Mouse (Mus musculus): Measurements from ENCODE around the gene Arhgef6. TPM values are rescaled to one million over a fixed set of nuclear protein-coding genes. Genes with fewer than 3 reads are reported as not detected.

Arhgef6 gene
- polyA plus RNA-seq, 1 experiment from 2014 or later: 4.3 TPM

DNA sequence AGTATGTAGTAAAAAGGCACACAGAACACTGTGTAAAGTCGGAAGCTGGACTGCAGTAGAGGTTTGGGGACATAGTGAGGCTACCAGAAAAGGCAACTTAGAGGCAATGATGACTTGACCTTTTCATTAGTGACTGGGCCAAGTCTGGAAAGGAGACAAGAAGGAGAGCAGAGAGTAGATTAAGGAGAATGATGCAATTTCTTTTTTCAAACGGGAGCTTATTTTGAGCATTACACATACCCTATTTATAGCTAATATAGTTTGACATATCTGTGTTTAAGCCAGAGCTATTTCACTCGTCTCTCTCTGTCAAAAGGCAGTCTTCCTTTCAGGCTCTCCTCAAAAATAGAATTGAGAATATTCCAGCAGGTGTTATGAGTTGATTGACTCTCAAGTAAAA lies 50.1 kb downstream of the Arhgef6 start:
- H3K36me3 ChIP-seq: no peaks in the 10 kb centered on the region
- H3K4me3 ChIP-seq (replicated peaks): no peak overlapping the region
- H3K9ac ChIP-seq: no peak overlapping the region
- H3K27ac ChIP-seq: no peak overlapping the region
- no peak overlapping the region for H3K4me2 ChIP-seq
- no peaks in the 10 kb centered on the region for H3K27me3 ChIP-seq (replicated peaks)
- 64% methylated on average over 3 of the region's 3 CpGs for WGBS
- no peaks in the 10 kb centered on the region for H3K9me3 ChIP-seq
- no peaks in the 10 kb centered on the region for H3K4me1 ChIP-seq
- ATAC-seq (ENCODE audit: insufficient read depth, low FRiP score, low read depth): no peak

DNA sequence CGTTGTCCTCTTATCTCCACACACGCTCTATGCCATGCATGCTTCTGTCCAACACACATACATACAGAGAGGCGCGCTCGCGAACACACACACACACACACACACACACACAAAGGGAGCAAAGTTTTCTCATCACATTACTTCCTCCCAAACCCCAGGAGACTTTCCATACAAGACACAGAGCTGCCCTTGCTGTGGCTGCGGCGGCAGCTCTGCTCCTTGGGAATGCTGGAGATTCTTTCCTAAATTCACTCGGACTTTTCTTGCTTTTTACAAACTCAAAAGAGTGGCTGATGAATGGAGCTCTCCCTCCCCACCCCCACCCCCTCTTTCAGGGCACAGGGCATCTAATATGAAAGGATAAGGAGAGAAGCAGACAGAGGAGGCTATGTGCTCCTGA lies 52.2 kb downstream of the Arhgef6 start:
- H3K4me2 ChIP-seq: no peak overlapping the region
- no peaks in the 10 kb centered on the region for H3K27me3 ChIP-seq (replicated peaks)
- H3K9me3 ChIP-seq: no peaks in the 10 kb centered on the region
- no peak for ATAC-seq (ENCODE audit: insufficient read depth, low FRiP score, low read depth)
- no peaks in the 10 kb centered on the region for H3K36me3 ChIP-seq
- 67% methylated on average over 9 of the region's 9 CpGs for WGBS
- H3K9ac ChIP-seq: no peak overlapping the region
- H3K4me3 ChIP-seq (replicated peaks): no peak overlapping the region
- H3K4me1 ChIP-seq: no peaks in the 10 kb centered on the region
- H3K27ac ChIP-seq: no peak overlapping the region

DNA sequence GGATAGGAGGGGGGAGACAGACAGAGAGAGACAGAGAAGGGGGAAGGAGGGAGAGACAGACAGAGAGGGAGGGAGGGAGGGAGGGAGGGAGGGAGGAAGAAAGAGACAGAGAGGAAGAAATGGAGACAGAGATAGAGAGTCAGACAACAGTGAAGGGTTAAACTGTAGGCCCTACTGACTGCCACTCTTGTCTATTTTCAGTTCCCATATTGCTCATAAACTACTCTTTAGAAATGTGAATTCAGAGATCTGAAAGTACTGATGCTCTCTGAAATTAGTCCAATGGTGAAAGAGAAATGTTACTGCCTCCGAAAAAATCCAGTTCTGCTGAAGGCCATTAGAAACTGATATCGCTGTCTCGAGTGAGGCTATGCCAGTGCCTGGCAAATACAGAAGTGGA lies 56.3 kb downstream of the Arhgef6 start:
- Histone ChIP-seq H3K9me3 (no peaks in the 10 kb centered on the region), H3K9ac (no peak overlapping the region), H3K27ac (no peak overlapping the region), H3K4me2 (no peak overlapping the region), H3K36me3 (no peaks in the 10 kb centered on the region), H3K4me1 (no peaks in the 10 kb centered on the region), H3K4me3 (replicated peaks) (no peak overlapping the region), H3K27me3 (replicated peaks) (no peaks in the 10 kb centered on the region)
- no peak for ATAC-seq (ENCODE audit: insufficient read depth, low FRiP score, low read depth)
- 91% methylated on average over 3 of the region's 3 CpGs for WGBS

DNA sequence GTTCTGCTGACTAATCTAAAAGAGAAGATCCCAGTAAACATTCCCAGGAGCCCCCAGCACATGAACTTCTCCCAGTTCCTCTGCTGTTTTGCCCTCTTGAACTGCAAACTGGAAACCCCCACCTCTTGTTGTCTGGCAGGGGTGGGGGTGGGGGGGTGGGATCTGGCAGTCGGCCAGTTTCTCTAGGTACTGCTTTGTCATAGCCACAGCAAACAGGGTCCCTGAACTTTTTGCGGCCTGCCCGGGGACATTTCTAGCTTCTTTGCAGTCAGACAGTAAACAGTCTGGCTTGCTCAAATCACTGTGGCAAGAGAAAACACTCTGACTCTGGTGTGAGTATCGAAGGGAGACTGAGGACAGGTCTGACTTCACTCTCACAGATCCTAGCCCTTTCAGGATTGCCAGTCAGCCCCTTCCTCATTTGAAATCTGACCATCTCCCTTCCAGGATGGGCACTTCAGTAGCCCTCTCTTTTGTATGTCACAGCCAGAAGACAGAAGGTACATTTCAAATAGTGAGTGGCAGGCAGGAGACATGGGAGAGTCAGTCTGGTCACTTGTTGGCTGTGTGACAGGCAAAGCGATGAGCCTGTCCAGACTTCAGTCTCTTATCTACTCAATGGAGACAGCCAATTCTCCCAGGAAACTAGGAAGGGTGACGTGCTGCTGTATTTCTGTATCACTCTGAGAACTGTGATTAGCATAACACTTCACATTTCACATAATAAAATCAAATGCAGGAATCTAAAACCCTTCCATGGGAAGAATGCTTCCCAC lies 60.8 kb downstream of the Arhgef6 start:
- Histone ChIP-seq H3K4me2 (no peak overlapping the region), H3K9me3 (no peaks in the 10 kb centered on the region), H3K9ac (no peak overlapping the region), H3K4me1 (no peaks in the 10 kb centered on the region), H3K4me3 (replicated peaks) (no peak overlapping the region), H3K36me3 (no peaks in the 10 kb centered on the region), H3K27ac (no peak overlapping the region), H3K27me3 (replicated peaks) (no peaks in the 10 kb centered on the region)
- 34% methylated on average over 6 of the region's 6 CpGs for WGBS
- ATAC-seq (ENCODE audit: insufficient read depth, low FRiP score, low read depth): no peak

DNA sequence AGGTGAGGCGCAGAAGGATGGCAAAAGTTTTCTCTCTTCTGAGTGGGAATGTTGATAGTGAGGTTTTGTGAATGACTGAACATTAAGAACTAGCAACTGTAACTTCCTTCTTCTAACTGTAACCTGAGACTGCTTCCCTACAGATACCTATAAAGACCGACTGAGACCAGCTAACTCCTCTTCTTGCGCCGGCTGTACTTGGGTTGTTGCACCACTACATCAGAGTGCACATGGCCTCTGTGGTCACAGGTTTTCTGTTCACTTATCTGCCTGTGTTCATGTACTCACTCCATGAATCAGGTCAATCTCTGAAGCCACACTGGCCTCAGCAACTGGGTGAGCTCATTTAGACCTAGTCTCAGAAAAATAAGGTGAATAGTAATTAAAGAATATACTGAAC lies 75.0 kb downstream of the Arhgef6 start:
- H3K27me3 ChIP-seq (replicated peaks): no peaks in the 10 kb centered on the region
- no peak for ATAC-seq (ENCODE audit: insufficient read depth, low FRiP score, low read depth)

DNA sequence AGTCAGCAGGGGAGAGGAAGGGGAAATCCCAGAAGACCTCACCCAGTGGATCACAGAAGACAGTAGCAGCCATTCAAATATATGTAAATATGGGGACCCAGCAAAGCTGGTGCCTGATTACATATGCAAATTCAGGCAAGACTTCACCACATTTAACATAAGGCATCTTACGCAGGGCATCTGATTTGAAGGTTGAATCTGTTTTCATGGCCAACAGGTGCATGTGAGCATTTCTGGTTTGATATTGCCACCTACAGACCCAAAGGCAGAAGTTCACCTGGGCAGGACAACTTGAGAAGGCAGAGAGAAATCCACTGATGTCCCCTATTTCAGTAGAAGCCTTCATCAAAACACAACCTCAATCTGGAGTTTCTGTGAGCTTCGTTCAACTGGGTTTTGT lies 77.8 kb downstream of the Arhgef6 start:
- Histone ChIP-seq H3K4me1 (no peaks in the 10 kb centered on the region), H3K27ac (no peak overlapping the region), H3K4me3 (replicated peaks) (no peak overlapping the region), H3K9me3 (no peaks in the 10 kb centered on the region), H3K27me3 (replicated peaks) (no peaks in the 10 kb centered on the region), H3K4me2 (no peak overlapping the region), H3K9ac (no peak overlapping the region), H3K36me3 (no peaks in the 10 kb centered on the region)
- WGBS: 60% methylated on average over 2 of the region's 2 CpGs
- ATAC-seq (ENCODE audit: insufficient read depth, low FRiP score, low read depth): no peak

More for the DNA sequence above, 75.0 kb downstream of the Arhgef6 start:
- no peak overlapping the region for H3K4me3 ChIP-seq (replicated peaks)
- no peak overlapping the region for H3K9ac ChIP-seq
- H3K4me1 ChIP-seq: no peaks in the 10 kb centered on the region
- no peaks in the 10 kb centered on the region for H3K36me3 ChIP-seq
- 69% methylated on average over 4 of the region's 4 CpGs for WGBS
- H3K4me2 ChIP-seq: no peak overlapping the region
- no peak overlapping the region for H3K27ac ChIP-seq
- no peaks in the 10 kb centered on the region for H3K9me3 ChIP-seq

DNA sequence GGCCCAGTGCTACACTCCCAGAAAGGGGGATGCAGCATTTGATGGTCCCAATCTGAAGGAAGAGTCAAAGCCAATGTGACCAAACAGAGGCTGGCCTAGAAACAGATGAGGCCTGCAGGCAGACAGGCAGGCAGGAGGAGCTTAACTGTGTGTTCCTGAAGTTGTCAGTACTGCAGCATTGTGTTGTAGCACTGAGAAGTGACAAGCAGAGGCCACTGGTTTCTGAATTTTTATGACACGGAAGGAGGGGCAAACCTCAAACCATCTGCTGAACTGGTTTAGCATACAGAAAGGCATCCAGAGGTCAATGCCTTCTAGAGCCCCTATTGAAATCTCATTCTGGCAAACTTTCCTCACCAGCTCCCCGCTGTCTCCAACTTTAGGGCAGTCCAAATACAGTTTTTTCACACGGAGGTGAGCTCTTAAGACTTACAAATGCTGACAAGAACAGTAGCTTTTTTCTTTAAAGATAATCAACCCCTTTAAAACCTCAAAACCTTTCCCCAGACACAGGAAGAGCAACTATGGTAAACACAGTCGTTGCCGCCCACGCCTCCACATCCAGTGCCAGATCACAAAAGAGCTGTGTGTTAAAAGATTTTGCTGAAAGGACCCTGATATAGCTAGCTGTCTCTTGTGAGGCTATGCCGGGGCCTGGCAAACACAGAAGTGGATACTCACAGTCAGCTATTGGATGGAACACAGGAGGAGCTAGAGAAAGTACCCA lies 85.0 kb downstream of the Arhgef6 start:
- H3K9ac ChIP-seq: no peak overlapping the region
- no peaks in the 10 kb centered on the region for H3K36me3 ChIP-seq
- no peak overlapping the region for H3K4me3 ChIP-seq (replicated peaks)
- H3K27ac ChIP-seq: no peak overlapping the region
- H3K9me3 ChIP-seq: no peaks in the 10 kb centered on the region
- WGBS: 63% methylated on average over 7 of the region's 7 CpGs
- no peak for ATAC-seq (ENCODE audit: insufficient read depth, low FRiP score, low read depth)
- H3K4me1 ChIP-seq: no peaks in the 10 kb centered on the region
- H3K4me2 ChIP-seq: no peak overlapping the region
- H3K27me3 ChIP-seq (replicated peaks): no peaks in the 10 kb centered on the region

DNA sequence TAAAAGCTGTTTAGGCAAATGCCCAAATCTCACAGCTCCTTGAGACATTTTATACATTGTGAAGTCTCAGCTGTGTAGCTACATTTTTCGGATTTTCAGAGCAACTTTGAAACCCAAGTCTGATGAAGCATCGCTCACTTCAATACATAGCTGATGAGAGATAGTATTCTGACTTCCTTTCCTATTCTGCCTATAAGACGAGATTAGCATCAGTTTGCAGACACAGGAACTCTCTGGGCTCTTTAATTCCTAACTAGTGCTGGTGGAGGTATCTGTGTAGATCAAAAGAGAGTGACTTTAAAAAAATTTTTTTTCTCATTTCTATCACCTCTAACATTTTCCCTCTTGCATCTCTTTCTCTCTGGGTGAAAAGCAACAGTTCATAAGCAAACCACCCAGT lies 100.0 kb downstream of the Arhgef6 start:
- no peaks in the 10 kb centered on the region for H3K36me3 ChIP-seq
- no peak for ATAC-seq (ENCODE audit: insufficient read depth, low FRiP score, low read depth)
- no peaks in the 10 kb centered on the region for H3K9me3 ChIP-seq
- 64% methylated on average over 3 of the region's 3 CpGs for WGBS
- no peaks in the 10 kb centered on the region for H3K4me1 ChIP-seq
- no peaks in the 10 kb centered on the region for H3K27me3 ChIP-seq (replicated peaks)
- no peak overlapping the region for H3K27ac ChIP-seq
- no peak overlapping the region for H3K4me2 ChIP-seq
- H3K4me3 ChIP-seq (replicated peaks): no peak overlapping the region
- no peak overlapping the region for H3K9ac ChIP-seq

DNA sequence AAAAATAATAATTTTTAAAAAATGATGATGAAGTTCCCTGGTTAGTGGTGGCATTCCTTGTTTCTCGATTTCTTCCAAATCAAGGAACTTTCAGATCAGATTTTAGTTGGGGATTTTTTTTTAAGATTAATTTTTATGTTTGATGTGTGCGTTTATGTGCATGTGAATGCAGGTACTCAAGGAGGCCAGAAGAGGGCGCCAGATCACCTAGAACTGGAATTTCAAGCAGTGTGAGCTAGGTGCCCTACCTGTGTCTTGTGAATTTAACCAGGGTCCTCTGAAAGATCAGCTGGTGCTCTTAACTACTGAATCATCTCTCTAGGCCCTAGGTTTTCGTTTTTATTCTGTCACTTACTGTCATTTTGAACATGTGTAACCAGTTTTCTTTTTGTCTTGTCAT lies 102.5 kb downstream of the Arhgef6 start:
- H3K4me3 ChIP-seq (replicated peaks): no peak overlapping the region
- H3K4me1 ChIP-seq: no peaks in the 10 kb centered on the region
- H3K9me3 ChIP-seq: no peaks in the 10 kb centered on the region
- H3K27me3 ChIP-seq (replicated peaks): no peaks in the 10 kb centered on the region
- WGBS: 57% methylated on average over 4 of the region's 4 CpGs
- H3K9ac ChIP-seq: no peak overlapping the region
- no peak overlapping the region for H3K27ac ChIP-seq
- no peak for ATAC-seq (ENCODE audit: insufficient read depth, low FRiP score, low read depth)
- H3K4me2 ChIP-seq: no peak overlapping the region
- H3K36me3 ChIP-seq: no peaks in the 10 kb centered on the region

DNA sequence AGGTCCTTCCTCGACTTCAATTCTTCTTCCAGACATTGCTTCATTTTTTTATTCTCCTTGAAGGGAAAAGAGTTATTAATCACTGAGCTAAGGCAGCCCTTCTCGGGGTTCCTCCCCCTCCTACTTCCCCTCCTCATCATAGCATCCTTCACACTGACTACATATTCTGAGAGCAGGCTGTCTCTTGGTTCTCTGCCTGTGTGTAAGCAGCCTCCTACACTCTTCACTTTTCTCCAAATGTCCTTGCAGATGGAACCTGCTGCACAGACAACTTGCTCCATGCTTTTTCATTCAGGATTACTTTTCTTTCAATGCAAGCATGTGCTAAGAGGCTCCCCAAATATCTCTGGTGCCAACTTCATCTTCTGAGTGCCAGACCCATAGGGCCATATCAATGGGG lies 104.9 kb downstream of the Arhgef6 start:
- ATAC-seq (ENCODE audit: insufficient read depth, low FRiP score, low read depth): no peak
- Histone ChIP-seq H3K9ac (no peak overlapping the region), H3K4me1 (no peaks in the 10 kb centered on the region), H3K36me3 (no peaks in the 10 kb centered on the region), H3K27me3 (replicated peaks) (no peaks in the 10 kb centered on the region), H3K9me3 (no peaks in the 10 kb centered on the region), H3K4me3 (replicated peaks) (no peak overlapping the region), H3K27ac (no peak overlapping the region), H3K4me2 (no peak overlapping the region)
- 33% methylated on average over 2 of the region's 2 CpGs for WGBS

DNA sequence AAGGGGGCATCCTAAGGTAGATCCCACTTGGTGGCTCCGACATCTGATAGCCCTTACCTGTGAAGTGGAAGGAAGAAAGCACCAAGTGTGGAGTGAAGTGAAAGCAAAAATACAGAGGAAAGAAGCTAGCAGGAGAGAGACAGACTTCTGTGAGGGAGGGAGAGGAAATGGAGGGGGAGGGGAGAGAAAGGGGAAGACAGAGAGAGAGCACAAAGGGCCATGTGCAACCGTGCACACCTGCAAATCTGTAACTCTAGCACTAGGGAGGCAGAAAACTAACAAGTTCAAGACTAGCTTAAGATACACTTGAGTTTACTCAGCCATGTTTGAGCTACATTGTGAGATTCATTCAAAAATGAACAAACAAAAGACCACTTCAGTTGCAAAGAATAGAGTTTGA lies 110.4 kb downstream of the Arhgef6 start:
- 61% methylated on average over 2 of the region's 2 CpGs for WGBS
- Histone ChIP-seq H3K27ac (no peak overlapping the region), H3K4me2 (no peak overlapping the region), H3K9me3 (no peaks in the 10 kb centered on the region), H3K9ac (no peak overlapping the region), H3K27me3 (replicated peaks) (no peaks in the 10 kb centered on the region), H3K4me3 (replicated peaks) (no peak overlapping the region), H3K36me3 (no peaks in the 10 kb centered on the region), H3K4me1 (no peaks in the 10 kb centered on the region)
- no peak for ATAC-seq (ENCODE audit: insufficient read depth, low FRiP score, low read depth)

DNA sequence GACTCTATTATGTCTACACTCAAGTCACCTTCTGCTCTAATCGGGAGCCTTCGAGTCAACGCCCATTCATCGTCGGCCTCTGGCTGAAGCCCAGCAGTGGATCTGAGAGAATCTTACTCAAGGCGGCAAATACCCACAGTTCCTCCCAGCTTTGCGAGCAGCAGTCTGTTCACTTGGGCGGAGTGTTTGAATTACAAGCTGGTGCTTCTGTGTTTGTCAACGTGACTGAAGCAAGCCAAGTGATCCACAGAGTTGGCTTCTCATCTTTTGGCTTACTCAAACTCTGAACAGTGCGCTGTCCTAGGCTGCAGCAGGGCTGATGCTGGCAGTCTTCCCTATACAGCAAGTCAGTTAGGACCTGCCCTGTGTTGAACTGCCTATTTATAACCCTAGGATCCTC lies 115.2 kb downstream of the Arhgef6 start:
- Histone ChIP-seq H3K9ac (no peak overlapping the region), H3K4me3 (replicated peaks) (no peak overlapping the region), H3K27me3 (replicated peaks) (no peaks in the 10 kb centered on the region), H3K9me3 (no peaks in the 10 kb centered on the region), H3K4me2 (no peak overlapping the region), H3K4me1 (no peaks in the 10 kb centered on the region), H3K36me3 (no peaks in the 10 kb centered on the region), H3K27ac (no peak overlapping the region)
- WGBS: 87% methylated on average over 10 of the region's 10 CpGs
- no peak for ATAC-seq (ENCODE audit: insufficient read depth, low FRiP score, low read depth)

All from stomach, embryonic 15.5 days (tissue).